In genomic region chr16:95831566-95832345, GRCm38 (mm10) we compare ENCODE assay signal across 8 mouse cellular contexts.
DNase-seq lines count a peak whose midpoint lies in the region; ATAC-seq and TF ChIP-seq lines count a peak whose summit lies in the region.

No protein-coding gene starts in this region.

- H3K4me1 ChIP-seq in embryonic facial prominence, embryonic 13.5 days, result peaks cover 51% of the 10 kb centered on the region
- H3K4me1 ChIP-seq in stomach, embryonic 16.5 days (ENCODE audit: control insufficient read depth, insufficient read depth, low read length), result peaks cover 24% of the 10 kb centered on the region

- intact Hi-C loops in heart, postnatal 36 days (cut with DNase I), result loop anchor here (1.0 to 2.0 kb wide), 2 partner anchors 30 to 89 kb away; no protein-coding TSS in a partner anchor
- intact Hi-C loops in left cerebral cortex, adult 2 months (cut with DNase I), result loop anchor here (5.0 kb wide), 1 partner anchor 116 kb away; no protein-coding TSS in a partner anchor

- H3K36me3 ChIP-seq in embryonic facial prominence, embryonic 13.5 days, result no peaks in the 10 kb centered on the region
- H3K36me3 ChIP-seq in stomach, embryonic 16.5 days (ENCODE audit: control insufficient read depth, insufficient read depth, low read length), result no peaks in the 10 kb centered on the region

- WGBS in embryonic facial prominence, embryonic 13.5 days, result 43% methylated on average over 11 of the region's 11 CpGs
- 22% methylated on average over 11 of the region's 11 CpGs for WGBS in stomach, embryonic 16.5 days

- no peak overlapping the region for H3K9ac ChIP-seq in embryonic facial prominence, embryonic 13.5 days
- H3K9ac ChIP-seq in stomach, embryonic 16.5 days (ENCODE audit: low read length), result no peak overlapping the region; the same call in 1 of the 2 replicates

- peak overlapping the region; percentile 87 for H3K27ac ChIP-seq in embryonic facial prominence, embryonic 13.5 days
- H3K27ac ChIP-seq in left cerebral cortex, adult 2 months, result peak overlapping the region; percentile 38; the same call in 1 of the 2 replicates
- peak overlapping the region; percentile 70 for H3K27ac ChIP-seq in stomach, embryonic 16.5 days (ENCODE audit: low read length)

- no peaks in the 10 kb centered on the region; the same call in 1 of the 2 replicates for H3K27me3 ChIP-seq in embryonic facial prominence, embryonic 13.5 days
- H3K27me3 ChIP-seq in stomach, embryonic 16.5 days (ENCODE audit: control insufficient read depth, insufficient read depth, low read length), result no peaks in the 10 kb centered on the region

- H3K4me2 ChIP-seq in embryonic facial prominence, embryonic 13.5 days, result no peak overlapping the region
- H3K4me2 ChIP-seq in stomach, embryonic 16.5 days (ENCODE audit: low read depth, low read length), result no peak overlapping the region

- no peak overlapping the region for H3K4me3 ChIP-seq in embryonic facial prominence, embryonic 13.5 days
- H3K4me3 ChIP-seq in left cerebral cortex, adult 2 months, result no peak overlapping the region
- H3K4me3 ChIP-seq in stomach, embryonic 16.5 days (replicated peaks; ENCODE audit: low read length), result no peak overlapping the region

- DNase-seq in frontal cortex, postnatal 14 days (ENCODE audit: low spot score in 2 of 2), result no peak
- DNase-seq in heart, postnatal 36 days, result peak; percentile 44 to 48
- peak; percentile 43 to 66 for DNase-seq in left cerebral cortex, adult 2 months (ENCODE audit: extremely low spot score in 1 of 2, low spot score in 2 of 2)
- DNase-seq in spleen, adult 18-20 months, result no peak

- H3K9me3 ChIP-seq in embryonic facial prominence, embryonic 13.5 days, result no peaks in the 10 kb centered on the region
- no peaks in the 10 kb centered on the region for H3K9me3 ChIP-seq in stomach, embryonic 16.5 days (replicated peaks; ENCODE audit: control insufficient read depth, low read length)

- ATAC-seq in frontal cortex, adult (ENCODE audit: low TSS enrichment), result peak; percentile 81
- no peak for ATAC-seq in embryonic facial prominence, embryonic 13.5 days (ENCODE audit: insufficient number of reproducible peaks, insufficient read depth, low FRiP score, low TSS enrichment, low read depth)
- ATAC-seq in megakaryocyte, adult 5-6 weeks (ENCODE audit: poor library complexity, severe bottlenecking), result peak; percentile 38
- peak; percentile 70 for ATAC-seq in stomach, embryonic 16.5 days (ENCODE audit: insufficient read depth, low FRiP score)

- no peak for TF ChIP-seq CTCF in left cerebral cortex, adult 2 months (IDR thresholded peaks at IDR 0.05)

Comparison
In these comparisons a context has a peak if more than half of its experiments do, and no peak if none do; other contexts are left out.
1. DNase-seq: peak in heart, postnatal 36 days (2 of 2) and left cerebral cortex, adult 2 months (2 of 2); none in frontal cortex, postnatal 14 days (0 of 2) and spleen, adult 18-20 months (0 of 2).
2. Peak in every context shown above with its lines, with median percentiles within 50 percentile points of each other: H3K27ac ChIP-seq.